Mouse (Mus musculus): ENCODE results near the gene Trim13. TPM values are rescaled to one million over a fixed set of nuclear protein-coding genes. Genes with fewer than 3 reads are reported as not detected.
"Not testable (repeated sequence)": the region's sequence is repeated elsewhere in the genome, so short reads cannot be mapped to it uniquely, and the experiment has no call there.

Trim13 gene
- total RNA-seq (2015; ENCODE audit: low replicate concordance) (4.0 TPM in 1 of 2 replicates, not detected in the other), total RNA-seq (2017; ENCODE audit: low replicate concordance) (3.1 TPM in 1 of 2 replicates, not detected in the other)

DNA sequence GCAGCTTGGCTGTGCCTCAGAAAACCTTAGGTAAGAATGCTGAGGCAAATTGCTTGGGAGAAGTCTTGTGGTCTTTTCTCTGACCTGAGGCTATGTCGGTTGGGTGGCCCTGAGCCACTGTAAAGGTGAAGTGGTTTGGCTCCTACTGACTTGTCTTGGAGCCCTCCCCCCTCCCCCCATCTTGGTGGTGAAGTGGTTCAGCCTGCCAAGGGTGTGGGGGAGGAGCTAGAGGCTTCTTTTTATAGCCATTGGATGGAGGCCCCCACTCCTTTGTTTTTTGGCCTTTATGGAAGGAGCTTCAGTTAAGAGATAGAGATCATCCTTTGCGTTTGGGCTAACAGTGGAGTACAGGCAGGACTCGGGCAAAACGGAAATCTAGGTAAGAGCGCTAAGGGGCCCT lies at the start of gene Trim13:
Trim13 (plus strand) TSS at position 280 of the 400 bp plus-strand sequence.
- no peak for ATAC-seq (replicated peaks; ENCODE audit: low FRiP score, poor library complexity, severe bottlenecking)

GRCm38 (mm10) chr14:61548614-61549013 lies 49.4 kb upstream of the Trim13 start:
- ATAC-seq (replicated peaks; ENCODE audit: low FRiP score, poor library complexity, severe bottlenecking) = no peak

DNA sequence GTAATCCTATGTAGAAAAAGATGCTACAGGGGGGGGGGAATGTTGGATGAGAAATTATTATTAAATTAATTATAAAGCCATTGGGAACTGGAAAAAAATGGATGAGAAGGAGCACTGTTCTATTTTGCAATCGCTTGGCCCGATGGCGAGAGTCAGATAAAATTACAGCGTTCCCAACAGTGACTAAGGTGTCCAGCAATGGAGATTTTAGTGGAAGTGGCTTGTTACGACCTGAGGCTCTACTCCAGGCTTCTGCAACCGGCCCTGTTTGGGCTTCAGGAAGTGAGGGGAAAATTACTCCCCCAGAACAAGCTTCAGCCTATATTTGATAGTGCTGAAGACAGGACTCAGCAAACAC lies 42.1 kb upstream of the Trim13 start:
- ATAC-seq (replicated peaks; ENCODE audit: low FRiP score, poor library complexity, severe bottlenecking) = no peak; the same call in 1 of the 2 replicates

DNA sequence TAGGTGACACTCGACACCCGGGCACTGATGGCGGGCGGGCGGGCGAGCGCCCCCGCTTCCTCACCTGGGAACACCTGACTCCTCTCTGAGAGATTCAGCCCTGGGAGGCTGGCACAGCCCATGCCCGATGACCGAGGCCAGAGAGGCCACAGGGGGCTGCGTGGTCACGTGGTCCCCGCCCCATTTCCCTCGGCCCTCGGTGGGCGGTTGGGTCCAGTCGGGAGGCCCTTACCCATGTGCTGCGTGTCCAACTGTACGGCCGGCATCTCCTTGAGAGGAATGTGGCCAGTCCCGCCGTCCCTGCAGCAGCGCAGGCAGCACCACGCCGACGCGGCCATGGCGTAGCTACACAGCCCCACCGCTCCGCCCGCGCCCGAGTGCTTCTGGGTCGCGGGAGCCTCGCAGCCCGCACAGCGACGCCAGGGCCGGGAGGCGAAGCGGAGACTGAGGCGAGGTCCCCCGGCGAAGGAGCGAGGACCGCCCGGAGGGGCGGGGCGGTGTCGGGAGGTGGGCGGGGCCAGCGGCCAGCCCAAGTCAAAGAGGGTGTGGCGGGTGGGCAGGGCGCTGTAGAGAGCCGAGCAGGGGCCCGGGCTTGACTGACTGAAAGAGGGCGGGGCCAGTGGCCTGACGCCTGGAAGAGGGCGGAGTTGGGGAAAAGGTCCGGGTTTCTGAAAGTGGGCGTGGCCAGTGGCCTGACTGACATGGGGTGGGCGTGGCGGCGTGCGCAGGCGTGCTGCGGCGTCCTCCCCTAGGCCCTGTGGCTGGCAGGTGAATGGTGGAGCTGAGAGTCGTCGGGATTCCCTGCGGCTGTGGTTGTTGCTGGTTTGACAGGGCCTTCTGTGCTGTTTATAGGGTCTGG lies 41.5 kb upstream of the Trim13 start, which contains the start of gene Spryd7:
Spryd7 (minus strand) TSS at position 598 of the 859 bp plus-strand sequence.
- ATAC-seq (replicated peaks; ENCODE audit: low FRiP score, poor library complexity, severe bottlenecking) = peak; percentile 93

DNA sequence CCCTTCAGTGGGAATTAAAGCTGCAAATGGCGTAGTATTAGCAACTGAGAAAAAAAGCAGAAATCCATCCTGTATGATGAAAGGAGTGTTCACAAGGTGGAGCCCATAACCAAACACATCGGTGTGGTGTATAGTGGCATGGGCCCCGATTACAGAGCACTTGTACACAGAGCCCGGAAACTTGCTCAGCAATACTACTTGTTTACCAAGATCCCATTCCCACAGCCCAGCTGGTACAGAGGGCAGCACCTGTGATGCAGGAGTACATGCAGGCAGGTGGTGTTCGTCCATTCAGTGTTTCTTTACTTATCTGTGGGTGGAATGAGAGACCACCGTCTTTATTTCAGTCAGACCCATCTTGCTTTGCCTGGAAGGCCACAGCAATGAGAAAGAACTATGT lies 39.1 kb upstream of the Trim13 start:
- no peak for ATAC-seq (replicated peaks; ENCODE audit: low FRiP score, poor library complexity, severe bottlenecking)

- ATAC-seq (replicated peaks; ENCODE audit: low FRiP score, poor library complexity, severe bottlenecking) = no peak
Measured at GRCm38 (mm10) chr14:61559856-61560255, 38.2 kb upstream of the Trim13 start.

DNA sequence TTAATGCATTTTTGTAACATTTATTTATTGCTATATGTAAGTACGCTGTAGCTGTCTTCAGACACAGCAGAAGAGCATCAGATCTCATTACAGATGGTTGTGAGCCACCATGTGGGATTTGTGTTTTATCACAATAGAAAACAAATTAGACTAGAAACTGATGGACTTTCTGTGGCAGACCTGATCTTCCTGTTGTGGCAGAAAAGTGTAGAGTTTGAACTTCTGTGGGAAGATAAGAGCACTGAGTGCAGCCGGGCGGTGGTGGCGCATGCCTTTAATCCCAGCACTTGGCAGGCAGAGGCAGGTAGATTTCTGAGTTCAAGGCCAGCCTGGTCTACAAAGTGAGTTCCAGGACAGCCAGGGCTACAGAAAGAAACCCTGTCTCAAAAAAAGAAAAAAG lies 31.8 kb upstream of the Trim13 start:
- ATAC-seq (replicated peaks; ENCODE audit: low FRiP score, poor library complexity, severe bottlenecking) = not testable (repeated sequence)

GRCm38 (mm10) chr14:61569344-61569743 lies 28.7 kb upstream of the Trim13 start:
- no peak for ATAC-seq (replicated peaks; ENCODE audit: low FRiP score, poor library complexity, severe bottlenecking)

DNA sequence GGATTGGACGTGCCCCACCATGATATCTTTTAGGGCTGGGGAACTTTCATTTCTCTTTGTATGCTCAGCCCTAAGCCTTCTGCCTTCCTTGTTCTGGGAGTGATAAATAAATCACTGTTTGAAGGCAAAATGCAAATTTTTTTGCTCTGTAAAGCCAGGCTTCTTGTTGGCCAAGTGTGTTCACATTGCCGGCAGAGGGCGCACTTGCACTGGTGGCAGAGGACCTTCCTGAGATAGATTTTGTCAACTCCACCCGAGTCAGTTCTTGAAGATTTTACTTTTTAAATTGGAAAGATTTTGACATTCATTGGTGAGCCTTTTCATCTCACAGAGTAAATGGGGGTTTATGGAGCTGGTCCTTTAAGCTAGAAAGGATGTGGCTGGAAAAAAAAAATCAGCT lies 26.7 kb upstream of the Trim13 start:
- ATAC-seq (replicated peaks; ENCODE audit: low FRiP score, poor library complexity, severe bottlenecking) = peak; percentile 75

- ATAC-seq (replicated peaks; ENCODE audit: low FRiP score, poor library complexity, severe bottlenecking) = no peak
Measured at GRCm38 (mm10) chr14:61572131-61572530, 25.9 kb upstream of the Trim13 start.

DNA sequence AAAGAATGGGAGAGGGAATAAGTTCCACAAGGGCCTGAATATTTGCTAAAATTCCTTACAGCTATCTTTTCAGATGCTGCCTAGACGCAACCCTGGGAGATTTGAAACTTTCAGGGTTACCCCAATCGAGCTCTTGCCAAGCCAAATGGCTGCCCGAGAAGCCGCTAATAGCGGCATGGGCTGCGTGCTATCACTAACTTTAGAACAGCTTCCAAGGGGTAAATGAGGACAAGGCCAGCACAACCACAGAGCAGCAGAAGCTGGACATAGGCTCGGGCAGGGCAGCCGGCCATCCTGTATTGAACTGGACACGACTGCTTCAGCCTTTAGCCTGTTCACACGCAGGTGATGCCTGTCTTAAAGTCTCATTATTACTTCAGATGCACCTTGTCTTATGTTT lies 23.0 kb upstream of the Trim13 start:
- ATAC-seq (replicated peaks; ENCODE audit: low FRiP score, poor library complexity, severe bottlenecking) = no peak

GRCm38 (mm10) chr14:61575941-61576340 lies 22.1 kb upstream of the Trim13 start:
- ATAC-seq (replicated peaks; ENCODE audit: low FRiP score, poor library complexity, severe bottlenecking) = no peak

DNA sequence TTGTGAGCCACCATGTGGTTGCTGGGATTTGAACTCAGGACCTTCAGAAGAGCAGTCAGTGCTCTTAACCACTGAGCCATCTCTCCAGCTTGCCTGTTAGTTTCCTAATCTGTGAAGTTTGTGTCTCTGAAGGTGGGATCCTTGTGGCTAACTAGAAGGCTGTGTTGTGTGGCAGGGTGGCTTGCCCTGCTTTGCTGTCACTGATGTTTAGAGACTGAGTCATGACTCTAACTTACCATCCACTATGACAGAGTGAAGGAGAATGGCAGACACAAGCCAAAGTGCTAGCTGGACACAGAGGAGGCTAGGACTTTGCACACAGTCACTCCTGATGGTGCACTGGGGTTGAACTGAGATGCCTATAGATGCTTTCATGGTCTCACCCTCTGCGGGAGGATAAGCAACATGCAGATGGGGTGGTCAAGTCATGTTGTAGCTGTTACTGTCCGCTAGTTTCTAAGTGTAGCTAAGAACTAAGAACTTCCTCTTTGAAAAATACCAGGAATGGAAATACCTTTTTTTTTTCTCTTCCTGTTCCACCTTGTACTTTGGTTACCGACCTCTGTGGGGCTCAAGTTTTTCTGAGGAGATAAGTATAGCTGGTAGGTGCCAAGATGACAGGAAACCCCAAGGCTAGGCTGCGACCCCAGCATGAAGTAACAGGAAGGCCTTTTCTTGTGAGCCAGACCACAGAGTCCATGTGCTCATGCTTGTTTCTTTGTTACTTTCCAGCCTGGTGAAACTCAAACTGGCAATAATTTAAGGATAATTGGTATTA lies 8.6 kb upstream of the Trim13 start:
- no peak for ATAC-seq (replicated peaks; ENCODE audit: low FRiP score, poor library complexity, severe bottlenecking)

GRCm38 (mm10) chr14:61596719-61597426 lies 1.2 kb upstream of the Trim13 start:
- ATAC-seq (replicated peaks; ENCODE audit: low FRiP score, poor library complexity, severe bottlenecking) = no peak

GRCm38 (mm10) chr14:61599057-61599806 lies 1.2 kb downstream of the Trim13 start:
- peak; percentile 100 for ATAC-seq (replicated peaks; ENCODE audit: low FRiP score, poor library complexity, severe bottlenecking)

DNA sequence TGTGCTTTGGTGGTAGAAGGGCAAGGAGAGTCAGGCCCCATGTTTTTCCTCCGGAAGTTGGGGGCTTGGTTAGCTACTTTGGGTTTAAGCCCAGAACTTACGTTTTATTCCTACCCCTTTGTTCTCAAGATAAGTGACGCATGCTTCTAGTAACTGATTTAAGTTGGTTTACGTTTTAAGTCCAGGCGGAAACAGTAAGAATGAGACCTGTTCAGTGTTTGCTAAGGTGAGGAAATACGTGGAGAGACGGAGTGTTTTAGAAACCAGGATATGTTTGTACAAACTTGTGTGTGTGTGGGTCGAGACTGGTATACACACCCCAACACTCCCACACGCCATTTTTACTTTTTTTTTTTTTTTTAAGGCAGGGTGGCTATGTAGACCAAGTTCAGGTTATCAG lies 3.3 kb downstream of the Trim13 start:
- no peak for ATAC-seq (replicated peaks; ENCODE audit: low FRiP score, poor library complexity, severe bottlenecking)

DNA sequence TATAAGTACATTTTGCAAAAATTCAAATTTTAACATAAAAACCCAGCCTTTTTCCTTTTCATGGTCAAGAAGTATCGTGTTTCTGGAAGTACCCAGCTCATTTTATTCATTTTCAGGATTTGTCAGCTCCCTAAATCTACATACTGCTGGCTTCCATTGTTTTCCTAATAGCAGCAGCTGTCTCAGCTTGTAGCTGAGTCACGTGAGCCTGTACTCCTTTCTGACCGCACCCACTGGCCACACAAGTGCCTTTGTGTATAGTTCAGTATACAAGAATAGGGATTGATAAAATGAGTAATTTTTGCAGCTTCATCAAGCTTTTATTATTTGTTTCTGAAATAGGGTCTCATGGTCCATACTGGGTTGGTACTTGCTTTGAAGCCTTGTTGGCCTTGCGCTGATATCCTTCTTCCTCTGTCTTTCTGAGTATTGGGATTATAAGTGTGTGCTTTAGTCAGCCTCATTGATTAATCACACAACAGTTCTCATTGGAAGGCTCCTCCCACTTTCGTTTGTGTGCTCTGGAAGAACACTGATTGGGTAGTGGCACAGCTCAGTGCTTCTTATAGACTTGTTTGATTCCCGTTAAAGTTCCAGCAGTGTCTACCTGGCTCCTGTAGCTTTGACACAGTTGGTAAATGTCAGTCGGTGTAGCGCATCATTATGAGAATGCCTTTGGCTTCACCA lies 5.2 kb downstream of the Trim13 start:
- ATAC-seq (replicated peaks; ENCODE audit: low FRiP score, poor library complexity, severe bottlenecking) = no peak

GRCm38 (mm10) chr14:61604081-61604480 lies 6.0 kb downstream of the Trim13 start:
- no peak for ATAC-seq (replicated peaks; ENCODE audit: low FRiP score, poor library complexity, severe bottlenecking)

DNA sequence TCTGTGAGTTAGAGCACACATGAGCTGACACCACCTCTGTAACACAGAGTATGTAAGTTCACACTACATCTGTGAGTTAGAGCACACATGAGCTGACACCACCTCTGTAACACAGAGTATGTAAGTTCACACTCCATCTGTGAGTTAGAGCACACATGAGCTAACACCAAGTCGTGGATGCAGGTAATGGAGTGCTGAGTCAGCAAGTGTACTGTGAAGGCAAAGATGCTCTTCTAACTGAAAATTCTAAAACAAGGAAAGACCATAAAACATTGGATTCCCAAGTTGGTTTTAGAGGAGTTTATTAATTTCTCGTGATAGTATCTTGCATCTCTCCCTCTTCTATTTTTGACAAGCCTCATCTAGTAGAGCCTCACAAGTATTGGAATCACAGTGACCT lies 8.0 kb downstream of the Trim13 start:
- ATAC-seq (replicated peaks; ENCODE audit: low FRiP score, poor library complexity, severe bottlenecking) = not testable (repeated sequence)
